Mouse (Mus musculus): ENCODE results near the gene Yipf2. TPM values are rescaled to one million over a fixed set of nuclear protein-coding genes. Genes with fewer than 3 reads are reported as not detected.
"Not testable (repeated sequence)": the region's sequence is repeated elsewhere in the genome, so short reads cannot be mapped to it uniquely, and the experiment has no call there.

Gene Yipf2
- polyA plus RNA-seq, 1 experiment from 2014 or later = 17.5 TPM

- Histone ChIP-seq H3K9ac (ENCODE audit: low read length) (peak overlapping the region; percentile 65), H3K9me3 (ENCODE audit: control insufficient read depth, low read length) (no peaks in the 10 kb centered on the region), H3K27ac (ENCODE audit: low read depth, low read length) (peak overlapping the region; percentile 97), H3K4me1 (ENCODE audit: control insufficient read depth, insufficient read depth, low read length) (peaks cover 13% of the 10 kb centered on the region), H3K27me3 (ENCODE audit: control insufficient read depth, insufficient read depth, low read length) (no peaks in the 10 kb centered on the region), H3K36me3 (ENCODE audit: control insufficient read depth, insufficient read depth, low read length) (no peaks in the 10 kb centered on the region), H3K4me2 (ENCODE audit: low read depth) (peak overlapping the region; percentile 81), H3K4me3 (ENCODE audit: low read depth, low read length) (peak overlapping the region; percentile 84)
- ATAC-seq (ENCODE audit: insufficient read depth, low FRiP score, low TSS enrichment) (peak; percentile 46), DNase-seq (ENCODE audit: low spot score) (no peak)
- WGBS = 4% methylated on average over 9 of the region's 9 CpGs
Observed at GRCm38 (mm10) chr9:21545351-21545915, 47.2 kb downstream of the Yipf2 start.

GRCm38 (mm10) chr9:21542001-21542400, 50.6 kb downstream of the Yipf2 start:
- 87% methylated on average over 2 of the region's 2 CpGs for WGBS
- H3K27me3 ChIP-seq (ENCODE audit: control insufficient read depth, insufficient read depth, low read length); H3K36me3 ChIP-seq (ENCODE audit: control insufficient read depth, insufficient read depth, low read length); ATAC-seq (ENCODE audit: insufficient read depth, low FRiP score, low TSS enrichment); H3K4me2 ChIP-seq (ENCODE audit: low read depth); H3K9ac ChIP-seq (ENCODE audit: low read length); H3K4me1 ChIP-seq (ENCODE audit: control insufficient read depth, insufficient read depth, low read length); DNase-seq (ENCODE audit: low spot score); H3K27ac ChIP-seq (ENCODE audit: low read depth, low read length); H3K4me3 ChIP-seq (ENCODE audit: low read depth, low read length); H3K9me3 ChIP-seq (ENCODE audit: control insufficient read depth, low read length): not testable (repeated sequence)

- ATAC-seq (ENCODE audit: insufficient read depth, low FRiP score, low TSS enrichment) (no peak), DNase-seq (ENCODE audit: low spot score) (no peak)
- Histone ChIP-seq H3K36me3 (ENCODE audit: control insufficient read depth, insufficient read depth, low read length) (no peaks in the 10 kb centered on the region; the same call in 1 of the 2 replicates), H3K27me3 (ENCODE audit: control insufficient read depth, insufficient read depth, low read length) (no peaks in the 10 kb centered on the region), H3K4me3 (ENCODE audit: low read depth, low read length) (no peak overlapping the region), H3K4me2 (ENCODE audit: low read depth) (no peak overlapping the region), H3K4me1 (ENCODE audit: control insufficient read depth, insufficient read depth, low read length) (peaks cover 4% of the 10 kb centered on the region; the same call in 1 of the 2 replicates), H3K9ac (ENCODE audit: low read length) (no peak overlapping the region), H3K27ac (ENCODE audit: low read depth, low read length) (no peak overlapping the region), H3K9me3 (ENCODE audit: control insufficient read depth, low read length) (no peaks in the 10 kb centered on the region)
- 82% methylated on average over 7 of the region's 7 CpGs for WGBS
Observed at GRCm38 (mm10) chr9:21539981-21540753, 52.5 kb downstream of the Yipf2 start.

MicroRNAs encoded within 50 kb of the gene (microRNA counts, 519-probe panel; counts per million panel counts)
- 171 counts per million, percentile 57 among the panel's probes with 10 or more counts for microRNA mmu-miR-1946b

Small RNA genes lying within 50 kb of the gene (microRNA-seq; reads per million reads assigned to microRNA genes)
- gene Mir1946b = not detected

Other genes with a start within 250 kb of the Yipf2 start
- 270 and 288 TPM in 2 replicates for gene Ilf3, start 225.0 kb downstream of the Yipf2 start, polyA plus RNA-seq (2014; fragmentation: Nextera tagmentation; extraction: Ambion mirVana)
- gene Qtrt1, start 181.0 kb downstream of the Yipf2 start, polyA plus RNA-seq (2014; fragmentation: Nextera tagmentation; extraction: Ambion mirVana) = 47.8 and 51.8 TPM in 2 replicates
- gene Dnm2, start 167.9 kb downstream of the Yipf2 start, polyA plus RNA-seq (2014; fragmentation: Nextera tagmentation; extraction: Ambion mirVana) = 66.3 and 69.7 TPM in 2 replicates
- 69.8 and 77.0 TPM in 2 replicates for gene Tmed1, start 82.6 kb downstream of the Yipf2 start, polyA plus RNA-seq (2014; fragmentation: Nextera tagmentation; extraction: Ambion mirVana)
- 1.8 and 2.7 TPM in 2 replicates for gene AB124611, start 66.7 kb downstream of the Yipf2 start, polyA plus RNA-seq (2014; fragmentation: Nextera tagmentation; extraction: Ambion mirVana)
- 81.4 and 84.6 TPM in 2 replicates for gene Carm1, start 45.9 kb downstream of the Yipf2 start, polyA plus RNA-seq (2014; fragmentation: Nextera tagmentation; extraction: Ambion mirVana)
- 59.8 and 63.8 TPM in 2 replicates for gene Timm29, start 106 bp downstream of the Yipf2 start, polyA plus RNA-seq (2014; fragmentation: Nextera tagmentation; extraction: Ambion mirVana)
- gene Smarca4, start 23.3 kb upstream of the Yipf2 start, polyA plus RNA-seq (2014; fragmentation: Nextera tagmentation; extraction: Ambion mirVana) = 172 and 175 TPM in 2 replicates
- gene Ldlr, start 130.7 kb upstream of the Yipf2 start, polyA plus RNA-seq (2014; fragmentation: Nextera tagmentation; extraction: Ambion mirVana) = 18.7 and 22.5 TPM in 2 replicates
- 116 and 117 TPM in 2 replicates for gene Spc24, start 167.5 kb upstream of the Yipf2 start, polyA plus RNA-seq (2014; fragmentation: Nextera tagmentation; extraction: Ambion mirVana)
- 3.7 and 4.5 TPM in 2 replicates for gene Kank2, start 205.9 kb upstream of the Yipf2 start, polyA plus RNA-seq (2014; fragmentation: Nextera tagmentation; extraction: Ambion mirVana)
- gene Angptl8, start 242.7 kb upstream of the Yipf2 start, polyA plus RNA-seq (2014; fragmentation: Nextera tagmentation; extraction: Ambion mirVana) = not detected in 2 replicates

Measured in neural tube, embryonic 11.5 days (tissue).